Mouse (Mus musculus) ES-Bruce4 (cell line): ENCODE data around the gene Dao.

Experiments used
- CTCF ChIP-seq: IDR thresholded peaks from one replicate; pipeline ENCODE4 v1.8.1; 2011; ENCODE audit warnings: low read depth, low read length
- POLR2A ChIP-seq: IDR thresholded peaks from one replicate; pipeline ENCODE4 v1.8.1; 2011; ENCODE audit warnings: low read length; ENCODE audit not compliant: insufficient read depth

DNA sequence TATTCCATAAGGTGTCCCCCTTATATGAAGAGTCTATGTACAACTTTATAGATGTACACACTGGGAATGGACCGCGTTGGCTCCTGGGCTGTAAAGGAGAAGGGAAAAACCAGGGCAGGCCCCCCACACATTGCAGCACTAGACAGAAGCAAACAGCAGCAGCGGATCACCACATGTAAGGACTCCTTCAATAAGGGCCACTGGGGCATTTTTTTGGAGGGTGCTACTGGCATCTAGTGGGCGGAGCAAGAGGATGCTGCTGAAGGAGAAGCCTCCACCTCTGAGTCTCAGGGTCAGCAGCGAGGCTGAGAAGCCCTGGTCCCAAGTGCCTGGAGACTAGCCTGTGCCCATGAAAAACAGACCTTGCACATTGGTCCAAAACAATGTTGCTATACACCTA lies 12.9 kb upstream of the Dao start:
- TF ChIP-seq CTCF (no peak), POLR2A (no peak)
